Mouse (Mus musculus): Measurements from ENCODE around the gene Rest. TPM values are rescaled to one million over a fixed set of nuclear protein-coding genes. Genes with fewer than 3 reads are reported as not detected.

Rest gene
- polyA plus RNA-seq, 1 experiment from 2014 or later: 57.2 TPM

DNA sequence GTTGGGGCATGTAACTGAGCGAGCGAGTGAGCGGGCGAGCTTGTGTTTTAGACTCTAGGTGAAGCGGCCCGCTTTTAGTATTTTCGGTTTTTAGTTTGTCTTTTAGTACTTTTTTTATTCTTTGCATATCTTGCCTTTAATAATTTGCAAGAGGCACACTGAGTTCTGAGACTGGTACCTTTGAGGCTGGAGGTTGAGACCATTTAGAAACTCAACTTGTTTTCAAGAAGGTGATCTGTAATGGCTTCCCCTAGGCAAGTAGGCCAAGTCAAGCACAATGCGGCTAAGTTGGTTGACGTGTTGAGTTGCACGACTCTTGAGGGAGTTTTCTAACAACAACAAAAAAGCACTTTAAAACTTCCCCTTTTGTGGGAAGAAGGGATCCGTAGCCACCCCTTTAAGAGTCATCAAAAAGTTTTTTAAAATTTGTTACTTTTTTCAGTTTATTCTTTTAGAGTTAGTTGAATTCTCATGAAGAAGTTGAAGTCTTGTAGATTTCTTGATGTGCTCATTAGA, 1.7 kb downstream of the Rest start:
- H3K36me3 ChIP-seq: peaks cover 39% of the 10 kb centered on the region
- H3K9me3 ChIP-seq: no peaks in the 10 kb centered on the region
- WGBS: 2% methylated on average over 11 of the region's 11 CpGs
- peaks cover 30% of the 10 kb centered on the region for H3K4me1 ChIP-seq
- H3K27me3 ChIP-seq: no peaks in the 10 kb centered on the region
- H3K4me2 ChIP-seq (replicated peaks): peak overlapping the region; percentile 67
- ATAC-seq (ENCODE audit: low FRiP score, low read depth): no peak
- peak overlapping the region; percentile 97 for H3K9ac ChIP-seq
- peak overlapping the region; percentile 98 for H3K27ac ChIP-seq
- H3K4me3 ChIP-seq: peak overlapping the region; percentile 96

GRCm38 (mm10) chr5:77267441-77267840, 2.1 kb downstream of the Rest start:
- peak overlapping the region; percentile 67 for H3K4me2 ChIP-seq (replicated peaks)
- peaks cover 44% of the 10 kb centered on the region for H3K36me3 ChIP-seq
- H3K9me3 ChIP-seq: no peaks in the 10 kb centered on the region
- H3K4me1 ChIP-seq: peaks cover 30% of the 10 kb centered on the region
- no peaks in the 10 kb centered on the region for H3K27me3 ChIP-seq
- H3K9ac ChIP-seq: peak overlapping the region; percentile 97
- H3K27ac ChIP-seq: no peak overlapping the region
- 63% methylated on average over 4 of the region's 4 CpGs for WGBS
- no peak for ATAC-seq (ENCODE audit: low FRiP score, low read depth)
- H3K4me3 ChIP-seq: peak overlapping the region; percentile 96

- no peak overlapping the region for H3K9ac ChIP-seq
- H3K36me3 ChIP-seq: peaks cover 50% of the 10 kb centered on the region
- H3K4me2 ChIP-seq (replicated peaks): peak overlapping the region; percentile 67
- no peak for ATAC-seq (ENCODE audit: low FRiP score, low read depth)
- H3K4me3 ChIP-seq: peak overlapping the region; percentile 96; the same call in 1 of the 2 replicates
- no peaks in the 10 kb centered on the region for H3K9me3 ChIP-seq
- 95% methylated on average over 30 of the region's 30 CpGs for WGBS
- no peaks in the 10 kb centered on the region for H3K27me3 ChIP-seq
- no peak overlapping the region for H3K27ac ChIP-seq
- peaks cover 30% of the 10 kb centered on the region for H3K4me1 ChIP-seq
These were observed 2.8 kb downstream of the Rest start for GRCm38 (mm10) chr5:77267957-77268624.

GRCm38 (mm10) chr5:77269399-77269798, 4.1 kb downstream of the Rest start:
- ATAC-seq (ENCODE audit: low FRiP score, low read depth): no peak
- Histone ChIP-seq H3K36me3 (peaks cover 63% of the 10 kb centered on the region), H3K27ac (no peak overlapping the region), H3K4me3 (no peak overlapping the region), H3K4me2 (replicated peaks) (no peak overlapping the region), H3K27me3 (no peaks in the 10 kb centered on the region), H3K9me3 (no peaks in the 10 kb centered on the region), H3K4me1 (peaks cover 30% of the 10 kb centered on the region), H3K9ac (no peak overlapping the region)
- WGBS: 77% methylated on average over 8 of the region's 8 CpGs

- Histone ChIP-seq H3K4me3 (no peak overlapping the region), H3K36me3 (peaks cover 98% of the 10 kb centered on the region), H3K27ac (no peak overlapping the region), H3K4me2 (replicated peaks) (no peak overlapping the region), H3K4me1 (peaks cover 21% of the 10 kb centered on the region), H3K27me3 (no peaks in the 10 kb centered on the region), H3K9me3 (no peaks in the 10 kb centered on the region), H3K9ac (no peak overlapping the region)
- 72% methylated on average over 7 of the region's 7 CpGs for WGBS
- no peak for ATAC-seq (ENCODE audit: low FRiP score, low read depth)
These were observed 7.9 kb downstream of the Rest start for GRCm38 (mm10) chr5:77273151-77273550.

GRCm38 (mm10) chr5:77275950-77276349, 10.7 kb downstream of the Rest start:
- H3K36me3 ChIP-seq: peaks cover 98% of the 10 kb centered on the region

GRCm38 (mm10) chr5:77277204-77277603, 11.9 kb downstream of the Rest start:
- peaks cover 99% of the 10 kb centered on the region for H3K36me3 ChIP-seq
- no peak overlapping the region for H3K27ac ChIP-seq
- no peaks in the 10 kb centered on the region for H3K4me1 ChIP-seq
- H3K4me2 ChIP-seq (replicated peaks): no peak overlapping the region
- 96% methylated on average over 6 of the region's 6 CpGs for WGBS
- ATAC-seq (ENCODE audit: low FRiP score, low read depth): no peak
- H3K4me3 ChIP-seq: no peak overlapping the region
- no peak overlapping the region for H3K9ac ChIP-seq
- no peaks in the 10 kb centered on the region for H3K27me3 ChIP-seq
- H3K9me3 ChIP-seq: no peaks in the 10 kb centered on the region

More at GRCm38 (mm10) chr5:77275950-77276349, 10.7 kb downstream of the Rest start:
- Histone ChIP-seq H3K4me1 (0 out of 2 replicates have a peak, but pooled peaks cover under 1% of the 10 kb centered on the region), H3K4me3 (no peak overlapping the region), H3K27ac (no peak overlapping the region), H3K4me2 (replicated peaks) (no peak overlapping the region), H3K9me3 (no peaks in the 10 kb centered on the region), H3K27me3 (no peaks in the 10 kb centered on the region), H3K9ac (no peak overlapping the region)
- ATAC-seq (ENCODE audit: low FRiP score, low read depth): no peak
- 87% methylated on average over 5 of the region's 5 CpGs for WGBS

GRCm38 (mm10) chr5:77281518-77282174, 16.4 kb downstream of the Rest start:
- Histone ChIP-seq H3K36me3 (peaks cover 88% of the 10 kb centered on the region), H3K9me3 (no peaks in the 10 kb centered on the region), H3K4me3 (no peak overlapping the region), H3K27ac (no peak overlapping the region), H3K27me3 (no peaks in the 10 kb centered on the region), H3K4me2 (replicated peaks) (no peak overlapping the region), H3K9ac (no peak overlapping the region), H3K4me1 (no peaks in the 10 kb centered on the region)
- WGBS: 88% methylated on average over 20 of the region's 20 CpGs
- no peak for ATAC-seq (ENCODE audit: low FRiP score, low read depth)

DNA sequence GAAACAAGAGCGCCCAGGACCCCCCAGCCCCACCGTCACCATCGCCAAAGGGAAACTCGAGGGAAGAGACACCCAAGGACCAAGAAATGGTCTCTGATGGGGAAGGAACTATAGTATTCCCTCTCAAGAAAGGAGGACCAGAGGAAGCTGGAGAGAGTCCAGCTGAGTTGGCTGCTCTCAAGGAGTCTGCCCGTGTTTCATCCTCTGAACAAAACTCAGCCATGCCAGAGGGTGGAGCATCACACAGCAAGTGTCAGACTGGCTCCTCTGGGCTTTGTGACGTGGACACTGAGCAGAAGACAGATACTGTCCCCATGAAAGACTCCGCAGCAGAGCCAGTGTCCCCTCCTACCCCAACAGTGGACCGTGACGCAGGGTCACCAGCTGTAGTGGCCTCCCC, 17.0 kb downstream of the Rest start:
- Histone ChIP-seq H3K9ac (no peak overlapping the region), H3K4me3 (no peak overlapping the region), H3K4me1 (no peaks in the 10 kb centered on the region), H3K27ac (no peak overlapping the region), H3K9me3 (no peaks in the 10 kb centered on the region), H3K27me3 (no peaks in the 10 kb centered on the region), H3K36me3 (peaks cover 88% of the 10 kb centered on the region), H3K4me2 (replicated peaks) (no peak overlapping the region)
- 93% methylated on average over 9 of the region's 9 CpGs for WGBS
- no peak for ATAC-seq (ENCODE audit: low FRiP score, low read depth)

DNA sequence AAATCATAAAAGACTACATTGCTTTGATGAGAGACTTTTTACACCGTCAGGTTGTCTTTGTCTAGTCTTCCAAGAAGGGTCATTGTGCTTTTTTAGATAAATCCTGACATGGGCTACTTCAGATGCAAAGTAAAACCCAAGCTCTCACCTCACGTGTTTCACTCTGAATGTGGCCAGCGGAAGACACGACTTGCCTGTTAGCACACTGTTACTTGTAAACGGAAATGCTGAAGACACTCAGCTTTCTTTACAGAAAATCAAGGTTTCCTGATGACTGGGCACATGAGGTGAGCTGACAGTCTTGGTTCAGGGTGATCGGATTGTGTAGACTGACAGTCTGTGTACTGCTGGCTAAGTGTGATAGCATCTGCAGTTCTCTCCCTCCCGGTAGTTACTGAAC, 20.4 kb downstream of the Rest start:
- 85% methylated on average over 7 of the region's 7 CpGs for WGBS
- Histone ChIP-seq H3K27me3 (no peaks in the 10 kb centered on the region), H3K4me3 (no peak overlapping the region), H3K4me2 (replicated peaks) (no peak overlapping the region), H3K27ac (no peak overlapping the region), H3K9me3 (no peaks in the 10 kb centered on the region), H3K4me1 (no peaks in the 10 kb centered on the region), H3K9ac (no peak overlapping the region), H3K36me3 (peaks cover 86% of the 10 kb centered on the region)
- ATAC-seq (ENCODE audit: low FRiP score, low read depth): no peak

DNA sequence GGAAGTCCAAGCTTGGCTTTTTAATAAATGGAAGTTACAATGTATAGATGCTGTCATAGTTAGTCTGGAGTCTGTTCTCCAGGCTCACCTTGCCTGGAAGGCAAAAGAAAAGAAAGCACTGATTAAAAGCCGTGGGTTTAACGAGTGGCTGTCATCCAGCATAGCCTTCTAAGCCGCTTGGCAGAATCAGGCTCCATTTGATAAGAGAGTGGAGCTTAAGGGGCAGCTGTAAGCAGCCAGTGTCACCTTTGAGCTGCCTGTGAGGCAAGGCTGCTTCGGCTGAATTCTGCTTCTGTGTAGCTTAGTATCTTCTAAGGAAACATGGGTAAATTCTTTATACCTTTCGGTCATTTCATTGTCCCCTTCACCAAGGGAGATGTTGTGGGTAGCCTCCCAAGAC, 21.6 kb downstream of the Rest start:
- WGBS: 84% methylated on average over 5 of the region's 5 CpGs
- Histone ChIP-seq H3K27ac (no peak overlapping the region), H3K4me1 (no peaks in the 10 kb centered on the region), H3K4me3 (no peak overlapping the region), H3K36me3 (peaks cover 84% of the 10 kb centered on the region), H3K9me3 (no peaks in the 10 kb centered on the region), H3K9ac (no peak overlapping the region), H3K4me2 (replicated peaks) (no peak overlapping the region), H3K27me3 (no peaks in the 10 kb centered on the region)
- ATAC-seq (ENCODE audit: low FRiP score, low read depth): no peak

GRCm38 (mm10) chr5:77287901-77288300, 22.6 kb downstream of the Rest start:
- Histone ChIP-seq H3K9ac (no peak overlapping the region), H3K4me1 (no peaks in the 10 kb centered on the region), H3K9me3 (no peaks in the 10 kb centered on the region), H3K36me3 (peaks cover 84% of the 10 kb centered on the region), H3K27me3 (no peaks in the 10 kb centered on the region), H3K4me3 (no peak overlapping the region), H3K4me2 (replicated peaks) (no peak overlapping the region), H3K27ac (no peak overlapping the region)
- no peak for ATAC-seq (ENCODE audit: low FRiP score, low read depth)
- 77% methylated on average over 6 of the region's 6 CpGs for WGBS
